ENCODE assay signal across 9 mouse cellular contexts in the genomic region with DNA sequence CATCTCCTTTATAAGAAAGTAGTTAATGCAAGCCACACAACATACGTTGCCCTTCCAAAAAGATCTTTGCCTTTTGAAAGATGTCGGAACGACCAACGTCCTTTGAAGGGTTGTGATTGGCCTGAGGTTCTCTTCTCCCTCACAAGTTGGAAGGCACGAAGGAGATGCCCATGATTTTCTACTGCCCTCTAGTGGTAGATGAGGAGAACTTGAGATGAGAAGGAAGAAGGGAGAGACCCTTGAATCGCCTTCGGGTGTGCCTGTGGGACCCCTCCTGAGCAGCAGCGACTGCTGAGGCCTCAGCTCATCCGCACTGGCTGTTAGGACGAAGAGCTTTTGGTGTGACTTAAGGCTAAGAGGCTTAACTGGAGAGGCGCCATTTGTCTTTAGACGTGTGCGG. TPM values are rescaled to one million over a fixed set of nuclear protein-coding genes. Genes with fewer than 3 reads are reported as not detected.
DNase-seq lines count a peak whose midpoint lies in the region; ATAC-seq and TF ChIP-seq lines count a peak whose summit lies in the region.
"Had no signal": no experiment of that assay in that cellular context is flagged by ENCODE, and none has a peak within 500 bp of the region (broad histone marks: within the 10 kb centered on the region; RNA-seq: fewer than 3 reads in every experiment).

No protein-coding gene starts in this region.

- peak; percentile 95 for TF ChIP-seq CTCF in layer of hippocampus, adult 2 months (conservative IDR thresholded peaks at IDR 0.05)

- 0 out of 2 replicates have a peak, but pooled peaks cover 4% of the 10 kb centered on the region for H3K4me1 ChIP-seq in embryonic facial prominence, embryonic 13.5 days
- H3K4me1 ChIP-seq in liver, embryonic 13.5 days (replicated peaks), result no peaks in the 10 kb centered on the region

- ATAC-seq in embryonic facial prominence, embryonic 13.5 days (ENCODE audit: insufficient number of reproducible peaks, insufficient read depth, low FRiP score, low TSS enrichment, low read depth), result no peak
- ATAC-seq in liver, embryonic 13.5 days (ENCODE audit: low read depth), result no peak

- whole genome bisulfite sequencing in embryonic facial prominence, embryonic 13.5 days, result 6% methylated on average over 13 of the region's 13 CpGs
- WGBS in liver, embryonic 13.5 days (ENCODE audit: insufficient replicate concordance), result 6% methylated on average over 13 of the region's 13 CpGs

- 0 out of 2 replicates have a peak, but pooled peaks cover 4% of the 10 kb centered on the region for H3K27me3 ChIP-seq in embryonic facial prominence, embryonic 13.5 days
- peaks cover 5% of the 10 kb centered on the region; the same call in 1 of the 2 replicates for H3K27me3 ChIP-seq in liver, embryonic 13.5 days

- H3K9me3 ChIP-seq in embryonic facial prominence, embryonic 13.5 days, result no peaks in the 10 kb centered on the region
- no peaks in the 10 kb centered on the region for H3K9me3 ChIP-seq in liver, embryonic 13.5 days (replicated peaks)

- H3K36me3 ChIP-seq in embryonic facial prominence, embryonic 13.5 days, result no peaks in the 10 kb centered on the region
- H3K36me3 ChIP-seq in liver, embryonic 13.5 days, result no peaks in the 10 kb centered on the region

- H3K4me2 ChIP-seq in embryonic facial prominence, embryonic 13.5 days, result peak overlapping the region; percentile 38
- H3K4me2 ChIP-seq in liver, embryonic 13.5 days, result peak overlapping the region; percentile 57

- DNase-seq in layer of hippocampus, adult 2 months (ENCODE audit: low spot score in 2 of 2), result no peak
- no peak for DNase-seq in layer of hippocampus, adult 9-10 months (ENCODE audit: low spot score)
- peak; percentile 86 for DNase-seq in MN1 (ENCODE audit: low spot score)
- DNase-seq in heart, postnatal 4 days, result peak; percentile 23
- no peak for DNase-seq in liver, embryonic 13.5 days
- peak; percentile 46 for DNase-seq in neural tube, embryonic 10.5 days (ENCODE audit: extremely low spot score, low spot score)
- no peak for DNase-seq in right cerebral cortex, postnatal 4 days

- H3K4me3 ChIP-seq in layer of hippocampus, adult 2 months, result peak overlapping the region; percentile 28; the same call in 1 of the 2 replicates
- no peak overlapping the region for H3K4me3 ChIP-seq in embryonic facial prominence, embryonic 13.5 days
- peak overlapping the region; percentile 27 for H3K4me3 ChIP-seq in liver, embryonic 13.5 days (replicated peaks)

- H3K27ac ChIP-seq in layer of hippocampus, adult 2 months, result no peak overlapping the region
- no peak overlapping the region for H3K27ac ChIP-seq in embryonic facial prominence, embryonic 13.5 days
- H3K27ac ChIP-seq in liver, embryonic 13.5 days, result no peak overlapping the region

- no peak overlapping the region for H3K9ac ChIP-seq in embryonic facial prominence, embryonic 13.5 days
- H3K9ac ChIP-seq in liver, embryonic 13.5 days, result no peak overlapping the region

RNA-seq across cellular contexts. Expression of a gene that starts 10.4 kb away (rescaled TPM):
- total RNA-seq in layer of hippocampus, adult 2 months (2021), result 100 to 1,000 TPM; 180 to 194 TPM
- 6.2 and 7.3 TPM in 2 replicates for polyA plus RNA-seq in embryonic facial prominence, embryonic 13.5 days (2015; fragmentation: Nextera tagmentation; extraction: Ambion mirVana)
- 1 to 10 TPM in 1 of 2 experiments, under 1 TPM in 1; 0.74 to 1.2 TPM for total RNA-seq in heart, postnatal 4 days (2021)
- 1.1 and 1.3 TPM in 2 replicates for polyA plus RNA-seq in liver, embryonic 13.5 days (2015; fragmentation: Nextera tagmentation; extraction: Ambion mirVana)

RNA-seq across cellular contexts. Expression of a gene that starts 10.7 kb away (rescaled TPM):
- not detected for total RNA-seq in layer of hippocampus, adult 2 months (2021)
- not detected in 2 replicates for polyA plus RNA-seq in embryonic facial prominence, embryonic 13.5 days (2015; fragmentation: Nextera tagmentation; extraction: Ambion mirVana)
- total RNA-seq in heart, postnatal 4 days (2021), result not detected
- not detected in 2 replicates for polyA plus RNA-seq in liver, embryonic 13.5 days (2015; fragmentation: Nextera tagmentation; extraction: Ambion mirVana)
- total RNA-seq: layer of hippocampus, adult 18-20 months had no signal

RNA-seq across cellular contexts. Expression of a gene that starts 24.2 kb away (rescaled TPM):
- not detected for total RNA-seq in layer of hippocampus, adult 2 months (2021)
- not detected in 2 replicates for polyA plus RNA-seq in embryonic facial prominence, embryonic 13.5 days (2015; fragmentation: Nextera tagmentation; extraction: Ambion mirVana)
- not detected for total RNA-seq in heart, postnatal 4 days (2021)
- polyA plus RNA-seq in liver, embryonic 13.5 days (2015; fragmentation: Nextera tagmentation; extraction: Ambion mirVana), result not detected in 2 replicates
- total RNA-seq: layer of hippocampus, adult 18-20 months had no signal

RNA-seq across cellular contexts. Expression of a gene that starts 30.1 kb away (rescaled TPM):
- 1 to 10 TPM; 4.1 to 5.5 TPM for total RNA-seq in layer of hippocampus, adult 2 months (2021)
- polyA plus RNA-seq in embryonic facial prominence, embryonic 13.5 days (2015; fragmentation: Nextera tagmentation; extraction: Ambion mirVana), result 11.1 and 11.8 TPM in 2 replicates
- total RNA-seq in heart, postnatal 4 days (2021), result 1 to 10 TPM; 3.4 to 3.5 TPM
- 1.6 and 1.9 TPM in 2 replicates for polyA plus RNA-seq in liver, embryonic 13.5 days (2015; fragmentation: Nextera tagmentation; extraction: Ambion mirVana)

Comparison
In these comparisons a context has a peak if more than half of its experiments do, and no peak if none do; other contexts are left out.
1. DNase-seq: peak in MN1 (single experiment), heart, postnatal 4 days (single experiment) and neural tube, embryonic 10.5 days (single experiment); none in layer of hippocampus, adult 2 months (0 of 2), layer of hippocampus, adult 9-10 months (single experiment), liver, embryonic 13.5 days (single experiment) and right cerebral cortex, postnatal 4 days (single experiment).
2. RNA of a gene that starts 10.4 kb away (total RNA-seq): 180 to 194 TPM in layer of hippocampus, adult 2 months; 0.74 to 1.2 TPM in heart, postnatal 4 days; every median in the first group is over 10 times any median in the second.